Comparison of ENCODE assay signal across 8 mouse cellular contexts in the genomic region with DNA sequence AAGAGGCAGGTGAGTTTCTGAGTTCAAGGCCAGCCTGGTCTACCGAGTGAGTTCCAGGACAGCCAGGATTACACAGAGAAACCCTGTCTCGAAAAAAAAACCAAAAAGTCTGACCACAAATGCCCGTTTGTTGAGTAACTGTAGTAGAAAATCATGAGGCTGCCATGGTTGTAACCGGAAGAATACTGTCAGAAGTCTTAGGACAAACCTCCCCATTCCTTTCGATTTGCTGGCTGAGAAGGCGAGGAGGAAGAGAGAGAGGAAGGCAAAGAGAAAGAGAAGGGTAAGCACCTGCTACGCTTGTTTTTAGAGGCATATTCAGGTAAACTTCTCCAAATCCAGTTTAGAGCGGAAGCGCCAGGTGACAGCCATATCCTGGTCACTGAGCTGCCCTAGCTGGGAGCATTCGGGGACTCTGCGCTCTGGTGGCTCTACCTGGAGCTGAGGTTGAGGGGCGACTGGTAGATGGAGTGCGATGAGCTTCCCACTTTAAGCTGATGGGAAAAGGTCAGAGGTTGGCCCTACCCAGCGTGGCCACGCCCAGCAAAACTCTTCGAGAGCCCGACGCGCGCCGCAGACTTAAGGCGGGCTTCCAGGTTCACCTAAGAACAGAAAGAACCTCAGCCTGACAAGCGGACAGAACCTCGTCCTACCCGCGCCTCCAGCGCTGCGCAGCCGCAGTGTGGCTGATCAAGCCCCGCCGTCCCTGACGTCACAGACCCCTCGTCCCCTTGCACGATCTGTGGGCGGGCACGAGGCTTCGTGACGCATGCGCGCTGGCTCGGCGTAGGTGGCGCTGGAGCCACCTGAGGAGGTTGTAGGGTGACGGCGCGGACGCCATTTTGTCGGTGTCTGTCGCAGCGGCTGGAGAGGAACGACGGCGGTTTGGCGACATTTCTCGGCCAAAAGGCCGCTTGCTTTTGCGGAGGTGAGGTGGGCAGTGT. TPM values are rescaled to one million over a fixed set of nuclear protein-coding genes. Genes with fewer than 3 reads are reported as not detected.
DNase-seq lines count a peak whose midpoint lies in the region; ATAC-seq lines count a peak whose summit lies in the region.

A gene (minus strand): TSS at position 705 of the 944 bp plus-strand sequence.

- no peaks in the 10 kb centered on the region for H3K27me3 ChIP-seq in hindbrain, embryonic 11.5 days (ENCODE audit: control insufficient read depth, insufficient read depth, low read length)

- peak; percentile 99 for ATAC-seq in hindbrain, embryonic 11.5 days (ENCODE audit: low FRiP score)

- no peaks in the 10 kb centered on the region for H3K9me3 ChIP-seq in hindbrain, embryonic 11.5 days (ENCODE audit: control insufficient read depth, low read length)

- peak within 1 kb of the TSS; percentile 94 for H3K4me3 ChIP-seq in hindbrain, embryonic 11.5 days (ENCODE audit: low read depth, low read length)

- WGBS in hindbrain, embryonic 11.5 days, result 9% methylated on average over 57 of the region's 57 CpGs

- peak within 1 kb of the TSS; percentile 97 for H3K9ac ChIP-seq in hindbrain, embryonic 11.5 days (ENCODE audit: low read depth, low read length)

- peak within 1 kb of the TSS; percentile 91 for H3K27ac ChIP-seq in hindbrain, embryonic 11.5 days (ENCODE audit: low read depth, low read length)

- H3K36me3 ChIP-seq in hindbrain, embryonic 11.5 days (ENCODE audit: control insufficient read depth, insufficient read depth, low read length), result no peaks in the 10 kb centered on the region

- H3K4me2 ChIP-seq in hindbrain, embryonic 11.5 days (replicated peaks; ENCODE audit: low read depth, low read length), result peak within 1 kb of the TSS; percentile 83

- DNase-seq in Muller cell, postnatal 12 days (ENCODE audit: inconsistent ontology term), result peak; percentile 98
- DNase-seq in cerebellum, adult 9-11 months, result peak; percentile 99
- peak; percentile 96 to 99 for DNase-seq in frontal cortex, adult 2 months (ENCODE audit: extremely low spot score in 1 of 2, low spot score in 1 of 2)
- peak; percentile 99 for DNase-seq in hindbrain, embryonic 11.5 days (ENCODE audit: low spot score)
- DNase-seq in layer of hippocampus, postnatal 10 days (ENCODE audit: low spot score in 2 of 2), result peak; percentile 98 to 99
- DNase-seq in lung, postnatal 10 days, result peak; percentile 99
- peak; percentile 99 for DNase-seq in ovary, postnatal 36 days (ENCODE audit: low spot score)
- peak; percentile 99 for DNase-seq in thymus, postnatal 25 days

- peaks cover 2% of the 10 kb centered on the region; the same call in 1 of the 2 replicates for H3K4me1 ChIP-seq in hindbrain, embryonic 11.5 days (replicated peaks; ENCODE audit: control insufficient read depth, insufficient read depth, low read length)

RNA-seq across cellular contexts. Expression of the gene that starts here (rescaled TPM):
- 0.34 and 0.44 TPM in 2 replicates for polyA plus RNA-seq in frontal cortex, adult 2 months (2012; rRNA removed)
- 0.20 and 0.68 TPM in 2 replicates for polyA plus RNA-seq in hindbrain, embryonic 11.5 days (2014; fragmentation: Nextera tagmentation; extraction: Ambion mirVana)
- not detected for total RNA-seq in layer of hippocampus, postnatal 10 days (2021)

Comparison
In these comparisons a context has a peak if more than half of its experiments do, and no peak if none do; other contexts are left out.
1. Peak in every context shown above with its lines: DNase-seq, ATAC-seq, H3K4me3 ChIP-seq and H3K27ac ChIP-seq.
2. Peak in DNase-seq in frontal cortex, adult 2 months; RNA of the gene not detected or under 1 TPM.
3. Peak in DNase-seq, ATAC-seq, H3K4me3 ChIP-seq, H3K27ac ChIP-seq, H3K9ac ChIP-seq and H3K4me2 ChIP-seq in hindbrain, embryonic 11.5 days; RNA of the gene not detected or under 1 TPM.
4. Peak in DNase-seq in layer of hippocampus, postnatal 10 days; RNA of the gene not detected or under 1 TPM.